ENCODE assay signal across 9 mouse cellular contexts in genomic region chr14:59084396-59084795, GRCm38 (mm10). TPM values are rescaled to one million over a fixed set of nuclear protein-coding genes. Genes with fewer than 3 reads are reported as not detected.
DNase-seq lines count a peak whose midpoint lies in the region.
"Had no signal": no experiment of that assay in that cellular context is flagged by ENCODE, and none has a peak within 500 bp of the region (broad histone marks: within the 10 kb centered on the region; RNA-seq: fewer than 3 reads in every experiment).

No protein-coding gene starts in this region.

- intact Hi-C loops in heart, postnatal 25 days (cut with DNase I) = loop anchor here (1.0 kb wide), 1 partner anchor 1050 kb away; no protein-coding TSS in a partner anchor

- peak; percentile 19 for DNase-seq in heart, adult 8-10 months (ENCODE audit: low spot score)
- DNase-seq in heart, postnatal 25 days (ENCODE audit: low spot score) = no peak
- peak; percentile 6 for DNase-seq in 416B (ENCODE audit: low read depth)
- peak; percentile 53 to 64 for DNase-seq in adrenal gland, postnatal 36 days
- DNase-seq in fibroblast of lung, adult 2 months (ENCODE audit: low read depth) = peak; percentile 41
- peak; percentile 16 to 62 for DNase-seq in layer of hippocampus, postnatal 36 days
- peak; percentile 56 to 70 for DNase-seq in right cerebral cortex, adult 2 months (ENCODE audit: low spot score in 2 of 2)
- no peak for DNase-seq in thymus, adult 18-20 months

RNA-seq across cellular contexts. Expression of gene 1700129C05Rik, which starts 58.3 kb away (rescaled TPM):
- not detected for total RNA-seq in heart, adult 8-10 months (2022)
- not detected for total RNA-seq in heart, postnatal 25 days (2021)
- not detected for total RNA-seq in adrenal gland, postnatal 36 days (2021)
- total RNA-seq in layer of hippocampus, postnatal 36 days (2021) = not detected
- total RNA-seq: gastrocnemius, postnatal 4 days had no signal

Comparison
In these comparisons a context has a peak if more than half of its experiments do, and no peak if none do; other contexts are left out.
1. DNase-seq: peak in heart, adult 8-10 months (single experiment), 416B (single experiment), adrenal gland, postnatal 36 days (2 of 2), fibroblast of lung, adult 2 months (single experiment), layer of hippocampus, postnatal 36 days (2 of 2) and right cerebral cortex, adult 2 months (2 of 2); none in heart, postnatal 25 days (single experiment) and thymus, adult 18-20 months (0 of 2).